Mouse (Mus musculus) hindbrain, postnatal 0 days (tissue): Measurements from ENCODE around the gene Mt1. TPM values are rescaled to one million over a fixed set of nuclear protein-coding genes. Genes with fewer than 3 reads are reported as not detected.

ENCODE experiments used
- ATAC-seq: fragments of 200-750 bp; cut with Nextera tagmentation; 2 replicates; pipeline ENCODE4 v1.8.0; 2017; ENCODE audit warnings: mild to moderate bottlenecking, moderate TSS enrichment, moderate library complexity
- DNase-seq: peaks from one replicate; pipeline ENCODE4 v3.0.0-alpha.2; 2015; ENCODE audit warnings: low spot score
- H3K27ac ChIP-seq: fragments of 300-500 bp; sonication (generic); 2 replicates; pipeline ENCODE4 v1.5.1; 2014; ENCODE audit warnings: mild to moderate bottlenecking
- H3K27me3 ChIP-seq: fragments of 300-500 bp; sonication (generic); 2 replicates; pipeline ENCODE4 v1.6.1; 2014; ENCODE audit warnings: low read length, mixed read lengths; ENCODE audit not compliant: insufficient read depth
- H3K36me3 ChIP-seq: fragments of 300-500 bp; sonication (generic); 2 replicates; pipeline ENCODE4 v1.6.1; 2014; ENCODE audit warnings: low read length, mixed read lengths; ENCODE audit not compliant: insufficient read depth
- H3K4me1 ChIP-seq: fragments of 300-500 bp; sonication (generic); 2 replicates; pipeline ENCODE4 v1.6.1; 2014; ENCODE audit warnings: antibody characterized with exemption, low read length, mixed read lengths; ENCODE audit not compliant: insufficient read depth
- H3K4me2 ChIP-seq: fragments of 300-500 bp; sonication (generic); 2 replicates; pipeline ENCODE4 v1.6.1; 2014; ENCODE audit warnings: low read depth, mild to moderate bottlenecking, low read length, moderate library complexity, mixed read lengths
- H3K4me3 ChIP-seq: fragments of 300-500 bp; sonication (generic); 2 replicates; pipeline ENCODE4 v1.5.1; 2014; ENCODE audit warnings: low read length
- H3K9ac ChIP-seq: fragments of 300-500 bp; sonication (generic); replicated peaks from 2 replicates; pipeline ENCODE4 v1.6.1; 2014; ENCODE audit warnings: mild to moderate bottlenecking, low read length, moderate library complexity, mixed read lengths
- H3K9me3 ChIP-seq: fragments of 300-500 bp; sonication (generic); 2 replicates; pipeline ENCODE4 v1.6.1; 2016; ENCODE audit warnings: low read length, mixed read lengths
- CTCF ChIP-seq: IDR thresholded peaks from 2 replicates; pipeline ENCODE4 v1.5.1; 2016; ENCODE audit warnings: antibody characterized with exemption, control low read depth, low read depth
- WGBS: fragments of 180-500 bp; shearing (Covaris S2); extraction: QIAGEN DNeasy Blood & Tissue Kit; methylation state at CpG from one replicate; pipeline ENCODE4 v1.1.7; 2014; 5-methylcytosine and 5-hydroxymethylcytosine counted together
- polyA plus RNA-seq: library from polyadenylated mRNA; unstranded; fragments of >200 nt; fragmentation: Nextera tagmentation; extraction: Ambion mirVana; gene quantifications from 2 replicates; pipeline ENCODE4 v1.2.1, GENCODE M21; 2015
- total RNA-seq: library from RNA; depleted of rRNA; stranded (reverse); fragments of >200 nt; gene quantifications from 2 replicates; pipeline ENCODE4 v1.2.3, GENCODE M21; 2014; rRNA removed

Gene Mt1
- total and polyA plus RNA-seq, 2 experiments from 2014 or later = 742 to 1,037 TPM

- DNase-seq (peak; percentile 99), ATAC-seq (peak; percentile 97)
- 0 out of 2 replicates have a peak, but pooled peaks have one; percentile 0 for TF ChIP-seq CTCF
- H3K4me1 ChIP-seq = peaks cover 13% of the 10 kb centered on the region
- H3K36me3 ChIP-seq = no peaks in the 10 kb centered on the region
- peak within 1 kb of the TSS; percentile 71 for H3K9ac ChIP-seq
- H3K27ac ChIP-seq = peak within 1 kb of the TSS; percentile 84
- 1% methylated on average over 68 of the region's 68 CpGs for WGBS
- H3K4me2 ChIP-seq = peak within 1 kb of the TSS; percentile 92
- peak within 1 kb of the TSS; percentile 78 for H3K4me3 ChIP-seq
- no peaks in the 10 kb centered on the region for H3K9me3 ChIP-seq
- no peaks in the 10 kb centered on the region for H3K27me3 ChIP-seq
Observed at GRCm38 (mm10) chr8:94214252-94215173, 35.6 kb downstream of the Mt1 start, which contains the start of gene Nup93. Gene Nup93, plus strand, starts transcription at chr8:94214564.

DNA sequence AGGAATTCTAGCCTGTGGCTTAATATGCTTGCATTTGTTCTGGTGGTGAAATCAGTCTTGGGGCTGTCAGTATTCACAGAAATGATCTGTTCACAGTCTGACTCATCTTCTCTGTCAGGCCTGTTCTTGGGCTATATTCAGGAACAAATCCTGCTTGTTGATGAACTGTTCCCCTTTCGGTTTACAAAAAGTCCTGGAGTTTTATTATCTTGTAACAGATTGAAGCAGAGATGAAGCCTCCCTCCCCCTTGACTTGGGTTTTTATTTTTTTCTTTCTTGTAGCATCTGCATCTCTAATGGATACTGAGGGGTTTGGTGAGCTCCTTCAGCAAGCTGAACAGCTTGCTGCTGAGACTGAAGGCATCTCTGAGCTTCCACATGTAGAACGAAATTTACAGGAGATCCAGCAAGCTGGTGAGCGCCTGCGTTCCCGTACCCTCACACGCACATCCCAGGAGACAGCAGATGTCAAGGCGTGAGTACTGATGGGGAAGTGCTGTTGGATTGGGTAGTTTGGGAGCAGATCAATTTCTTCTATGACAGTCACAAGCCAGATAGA is 48.6 kb downstream of the Mt1 start:
- TF ChIP-seq CTCF = no peak
- Histone ChIP-seq H3K9ac (no peak overlapping the region), H3K4me3 (no peak overlapping the region), H3K4me1 (no peaks in the 10 kb centered on the region), H3K9me3 (no peaks in the 10 kb centered on the region), H3K27ac (no peak overlapping the region), H3K36me3 (peaks cover 7% of the 10 kb centered on the region; the same call in 1 of the 2 replicates), H3K27me3 (no peaks in the 10 kb centered on the region), H3K4me2 (no peak overlapping the region)
- DNase-seq (no peak), ATAC-seq (no peak)
- WGBS = 88% methylated on average over 7 of the region's 7 CpGs

Other genes with a start within 250 kb of the Mt1 start
- 195 and 265 TPM in 2 replicates for gene Amfr, start 166.2 kb upstream of the Mt1 start, total RNA-seq
- 86.9 and 88.9 TPM in 2 replicates for gene Amfr, start 166.2 kb upstream of the Mt1 start, polyA plus RNA-seq
- gene Nudt21, start 142.1 kb upstream of the Mt1 start, total RNA-seq = 55.6 and 58.8 TPM in 2 replicates
- gene Nudt21, start 142.1 kb upstream of the Mt1 start, polyA plus RNA-seq = 94.5 TPM in 2 replicates
- gene Ogfod1, start 141.9 kb upstream of the Mt1 start, total RNA-seq = 11.2 and 15.0 TPM in 2 replicates
- 7.9 and 8.5 TPM in 2 replicates for gene Ogfod1, start 141.9 kb upstream of the Mt1 start, polyA plus RNA-seq
- 14.1 and 23.2 TPM in 2 replicates for gene Bbs2, start 80.2 kb upstream of the Mt1 start, total RNA-seq
- 16.5 and 17.3 TPM in 2 replicates for gene Bbs2, start 80.2 kb upstream of the Mt1 start, polyA plus RNA-seq
- gene Mt4, start 41.9 kb upstream of the Mt1 start, total RNA-seq = not detected in 2 replicates
- gene Mt4, start 41.9 kb upstream of the Mt1 start, polyA plus RNA-seq = not detected in 2 replicates
- gene Mt3, start 26.5 kb upstream of the Mt1 start, total RNA-seq = 631 and 889 TPM in 2 replicates
- 445 and 458 TPM in 2 replicates for gene Mt3, start 26.5 kb upstream of the Mt1 start, polyA plus RNA-seq
- 109 and 110 TPM in 2 replicates for gene Mt2, start 6.4 kb upstream of the Mt1 start, total RNA-seq
- 202 and 239 TPM in 2 replicates for gene Mt2, start 6.4 kb upstream of the Mt1 start, polyA plus RNA-seq
- 33.1 and 43.3 TPM in 2 replicates for gene Nup93, start 35.5 kb downstream of the Mt1 start, total RNA-seq
- gene Nup93, start 35.5 kb downstream of the Mt1 start, polyA plus RNA-seq = 42.3 and 44.8 TPM in 2 replicates
- gene Slc12a3, start 150.1 kb downstream of the Mt1 start, total RNA-seq = 0.05 TPM in 1 of 2 replicates, not detected in the other
- 0.06 and 0.21 TPM in 2 replicates for gene Slc12a3, start 150.1 kb downstream of the Mt1 start, polyA plus RNA-seq
- gene Herpud1, start 207.4 kb downstream of the Mt1 start, total RNA-seq = 87.1 and 87.9 TPM in 2 replicates
- 65.2 and 65.6 TPM in 2 replicates for gene Herpud1, start 207.4 kb downstream of the Mt1 start, polyA plus RNA-seq